Mouse (Mus musculus) embryonic facial prominence, embryonic 13.5 days (tissue): ENCODE results near the gene Dyrk3. TPM values are rescaled to one million over a fixed set of nuclear protein-coding genes. Genes with fewer than 3 reads are reported as not detected.

ENCODE experiments used
- ATAC-seq: fragments of 200-750 bp; cut with Nextera tagmentation; 2 replicates; pipeline ENCODE4 v1.8.0; 2017; ENCODE audit warnings: low read depth; ENCODE audit not compliant: insufficient number of reproducible peaks, insufficient read depth, low FRiP score, low TSS enrichment
- H3K27ac ChIP-seq: fragments of 300-500 bp; sonication (generic); 2 replicates; pipeline ENCODE4 v1.5.1; 2015; ENCODE audit warnings: moderate library complexity, mild to moderate bottlenecking, inconsistent platforms
- H3K27me3 ChIP-seq: fragments of 300-500 bp; sonication (generic); 2 replicates; pipeline ENCODE4 v1.6.1; 2015; ENCODE audit warnings: mild to moderate bottlenecking, inconsistent platforms
- H3K36me3 ChIP-seq: fragments of 300-500 bp; sonication (generic); 2 replicates; pipeline ENCODE4 v1.6.1; 2015; ENCODE audit warnings: mild to moderate bottlenecking, inconsistent platforms
- H3K4me1 ChIP-seq: fragments of 300-500 bp; sonication (generic); 2 replicates; pipeline ENCODE4 v1.6.1; 2015; ENCODE audit warnings: inconsistent platforms
- H3K4me2 ChIP-seq: fragments of 300-500 bp; sonication (generic); 2 replicates; pipeline ENCODE4 v1.6.1; 2015; ENCODE audit warnings: moderate library complexity, mild to moderate bottlenecking, inconsistent platforms
- H3K4me3 ChIP-seq: fragments of 300-500 bp; sonication (generic); 2 replicates; pipeline ENCODE4 v1.5.1; 2015; ENCODE audit warnings: mild to moderate bottlenecking, inconsistent platforms
- H3K9ac ChIP-seq: fragments of 300-500 bp; sonication (generic); 2 replicates; pipeline ENCODE4 v1.6.1; 2015; ENCODE audit warnings: mild to moderate bottlenecking, inconsistent platforms
- H3K9me3 ChIP-seq: fragments of 300-500 bp; sonication (generic); 2 replicates; pipeline ENCODE4 v1.6.1; 2016; ENCODE audit warnings: inconsistent platforms
- WGBS: fragments of 180-500 bp; shearing (Covaris S2); methylation state at CpG from one replicate; pipeline ENCODE4 v1.1.7; 2015; ENCODE audit warnings: mixed read lengths; 5-methylcytosine and 5-hydroxymethylcytosine counted together
- polyA plus RNA-seq: library from polyadenylated mRNA; unstranded; fragments of >200 nt; fragmentation: Nextera tagmentation; extraction: Ambion mirVana; gene quantifications from 2 replicates; pipeline ENCODE4 v1.2.1, GENCODE M21; 2015

The Dyrk3 gene
- polyA plus RNA-seq, 1 experiment from 2014 or later: 3.3 TPM

DNA sequence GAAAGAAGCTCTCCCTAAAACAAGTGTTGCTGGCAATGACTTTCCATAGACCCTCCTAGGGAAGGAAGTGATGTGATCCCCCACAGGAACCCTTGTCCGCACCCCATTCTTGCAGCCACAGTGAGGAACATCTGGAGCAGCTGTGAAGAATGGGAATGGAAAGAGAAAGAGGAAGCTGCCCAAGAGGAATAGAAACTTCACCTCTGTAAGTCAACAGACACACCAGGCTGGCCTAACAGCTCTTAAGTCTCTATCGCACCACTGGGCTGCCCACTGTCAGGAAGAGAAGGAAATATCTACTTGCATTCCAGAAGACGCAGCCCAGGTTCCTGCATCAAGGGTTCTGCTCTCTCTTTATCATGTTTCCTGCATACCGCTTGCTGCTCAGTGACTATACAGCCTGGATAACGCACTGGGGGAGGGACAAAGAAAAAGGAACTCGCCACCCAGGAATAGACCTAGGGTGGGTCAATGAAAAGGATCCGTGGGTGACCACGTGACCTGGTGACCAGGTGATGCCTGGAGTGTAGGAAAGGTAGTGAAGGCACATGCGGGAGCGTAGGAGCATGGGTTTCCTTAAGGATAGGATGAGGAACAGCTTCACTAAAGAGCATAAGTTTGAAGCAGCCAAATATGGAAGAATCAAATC is 34.2 kb downstream of the Dyrk3 start:
- peaks cover 14% of the 10 kb centered on the region for H3K4me1 ChIP-seq
- ATAC-seq: no peak
- WGBS: 83% methylated on average over 10 of the region's 10 CpGs
- no peak overlapping the region for H3K4me2 ChIP-seq
- H3K4me3 ChIP-seq: no peak overlapping the region
- H3K36me3 ChIP-seq: no peaks in the 10 kb centered on the region
- H3K9ac ChIP-seq: no peak overlapping the region
- no peaks in the 10 kb centered on the region for H3K27me3 ChIP-seq
- H3K9me3 ChIP-seq: no peaks in the 10 kb centered on the region
- no peak overlapping the region for H3K27ac ChIP-seq

GRCm38 (mm10) chr1:131100808-131101207 is 37.3 kb downstream of the Dyrk3 start:
- WGBS: 79% methylated on average over 1 of the region's 1 CpGs
- ATAC-seq: no peak
- H3K9ac ChIP-seq: no peak overlapping the region
- H3K4me2 ChIP-seq: no peak overlapping the region
- no peaks in the 10 kb centered on the region for H3K27me3 ChIP-seq
- no peak overlapping the region for H3K27ac ChIP-seq
- H3K4me3 ChIP-seq: no peak overlapping the region
- no peaks in the 10 kb centered on the region for H3K9me3 ChIP-seq
- H3K36me3 ChIP-seq: no peaks in the 10 kb centered on the region
- peaks cover 11% of the 10 kb centered on the region for H3K4me1 ChIP-seq

DNA sequence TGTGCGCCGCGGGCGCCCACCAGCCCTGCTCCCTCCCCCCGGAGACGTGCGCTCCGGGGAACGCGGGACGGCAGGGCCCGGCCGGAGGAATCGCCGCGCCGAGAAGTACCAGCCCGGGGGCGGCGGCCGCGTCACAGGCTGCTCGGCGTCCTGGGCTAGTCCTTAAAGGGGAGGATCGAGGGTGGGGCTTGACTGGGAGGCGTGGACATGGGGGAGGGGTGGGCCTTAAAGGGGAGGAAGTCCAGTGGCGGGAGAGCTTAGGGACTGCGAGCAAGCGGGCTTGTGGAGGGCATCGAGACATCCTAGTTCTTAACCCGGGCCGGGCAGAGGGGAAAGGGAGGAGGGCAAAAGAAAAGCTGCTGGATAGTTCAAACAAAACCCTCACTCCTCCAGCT is 40.4 kb downstream of the Dyrk3 start, which contains the start of gene Mapkapk2:
Gene Mapkapk2 (minus strand): TSS at position 127 of the 395 bp plus-strand sequence.
- Histone ChIP-seq H3K4me1 (peaks cover 31% of the 10 kb centered on the region), H3K27ac (peak within 1 kb of the TSS; percentile 94), H3K27me3 (no peaks in the 10 kb centered on the region), H3K9ac (peak within 1 kb of the TSS; percentile 94), H3K4me2 (peak within 1 kb of the TSS; percentile 84), H3K36me3 (no peaks in the 10 kb centered on the region), H3K9me3 (no peaks in the 10 kb centered on the region), H3K4me3 (peak within 1 kb of the TSS; percentile 91)
- under 1% methylated on average over 22 of the region's 32 CpGs for WGBS
- peak; percentile 94 for ATAC-seq

DNA sequence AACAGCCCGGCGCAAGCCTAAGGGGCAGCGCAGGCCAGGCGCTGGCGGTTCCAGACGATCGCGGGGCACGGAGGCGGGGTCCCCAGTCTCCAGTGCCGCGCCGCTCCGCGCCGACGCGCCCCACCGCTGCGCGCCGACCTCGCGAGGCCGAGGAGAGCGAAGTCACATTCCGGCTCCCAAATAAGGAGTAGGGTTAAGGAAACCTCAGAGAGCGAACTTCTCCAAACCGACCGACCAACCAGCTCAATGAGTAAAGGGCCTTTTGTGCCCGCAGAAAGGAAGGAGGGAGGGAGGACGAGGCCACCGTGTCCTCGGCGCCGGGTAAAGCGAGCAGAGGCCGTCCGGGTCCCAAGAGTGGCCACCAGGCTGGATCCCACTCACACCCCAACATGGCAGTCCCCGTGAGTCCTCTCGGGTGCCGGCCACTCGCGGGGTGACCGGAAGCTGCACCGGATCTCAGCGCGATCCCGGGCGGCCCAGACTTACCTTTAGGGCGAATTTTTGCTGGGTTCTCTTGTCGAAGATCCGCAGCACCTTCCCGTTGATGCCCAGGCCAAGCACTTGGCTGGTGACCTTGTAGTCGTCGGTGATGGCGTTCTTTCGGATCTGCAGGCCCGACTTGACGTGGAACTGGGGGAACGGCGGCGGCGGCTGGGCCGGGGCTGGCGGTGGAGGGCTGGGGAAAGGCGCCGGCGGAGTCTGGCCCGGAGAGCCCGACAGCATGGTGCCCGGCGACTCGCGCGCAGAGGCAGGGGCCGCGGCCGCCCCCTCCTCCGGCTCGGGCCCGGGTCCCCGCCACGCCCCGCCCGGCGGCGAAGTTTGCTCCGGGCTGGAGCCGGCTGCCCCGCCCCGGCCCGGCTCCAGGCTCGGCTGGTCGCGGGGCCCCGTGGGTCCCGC is 41.1 kb downstream of the Dyrk3 start:
- H3K4me3 ChIP-seq: peak overlapping the region; percentile 91
- peak overlapping the region; percentile 94 for H3K27ac ChIP-seq
- no peaks in the 10 kb centered on the region for H3K27me3 ChIP-seq
- peak overlapping the region; percentile 94 for H3K9ac ChIP-seq
- H3K4me2 ChIP-seq: peak overlapping the region; percentile 84
- WGBS: under 1% methylated on average over 83 of the region's 98 CpGs
- H3K4me1 ChIP-seq: peaks cover 34% of the 10 kb centered on the region
- no peaks in the 10 kb centered on the region for H3K9me3 ChIP-seq
- H3K36me3 ChIP-seq: no peaks in the 10 kb centered on the region
- peak; percentile 75 for ATAC-seq

GRCm38 (mm10) chr1:131096132-131096695 is 41.9 kb downstream of the Dyrk3 start:
- Histone ChIP-seq H3K27ac (peak overlapping the region; percentile 94), H3K4me1 (peaks cover 40% of the 10 kb centered on the region), H3K27me3 (no peaks in the 10 kb centered on the region), H3K36me3 (no peaks in the 10 kb centered on the region), H3K9ac (peak overlapping the region; percentile 94), H3K9me3 (no peaks in the 10 kb centered on the region), H3K4me2 (peak overlapping the region; percentile 84), H3K4me3 (peak overlapping the region; percentile 91)
- no peak for ATAC-seq
- WGBS: 22% methylated on average over 9 of the region's 9 CpGs

DNA sequence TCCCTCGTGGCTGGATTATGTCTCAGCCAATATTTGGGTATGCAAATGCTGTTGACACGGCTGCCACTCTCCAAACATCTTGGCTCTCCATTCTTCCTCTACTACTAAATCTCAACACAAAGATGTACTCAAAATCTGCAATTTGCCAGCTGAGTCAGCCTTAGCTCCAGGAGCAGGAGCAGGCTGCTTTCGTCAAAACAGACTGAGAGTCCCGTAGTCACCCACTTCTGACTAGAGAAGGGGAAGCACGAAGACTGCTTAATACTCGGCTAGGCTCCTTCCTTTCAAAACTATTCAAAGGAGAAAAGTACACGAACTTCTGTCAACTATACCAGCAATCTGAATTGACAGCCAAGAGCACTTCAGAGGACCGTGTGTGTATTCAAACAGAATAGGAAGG is 42.6 kb downstream of the Dyrk3 start:
- H3K4me3 ChIP-seq: peak overlapping the region; percentile 91
- no peaks in the 10 kb centered on the region for H3K9me3 ChIP-seq
- H3K27ac ChIP-seq: no peak overlapping the region
- WGBS: 27% methylated on average over 8 of the region's 8 CpGs
- peak overlapping the region; percentile 94 for H3K9ac ChIP-seq
- H3K4me2 ChIP-seq: peak overlapping the region; percentile 84
- no peaks in the 10 kb centered on the region for H3K36me3 ChIP-seq
- peaks cover 46% of the 10 kb centered on the region for H3K4me1 ChIP-seq
- H3K27me3 ChIP-seq: no peaks in the 10 kb centered on the region
- ATAC-seq: no peak

- 84% methylated on average over 8 of the region's 8 CpGs for WGBS
- no peak overlapping the region for H3K4me2 ChIP-seq
These were observed 44.3 kb downstream of the Dyrk3 start for GRCm38 (mm10) chr1:131093889-131094288.

DNA sequence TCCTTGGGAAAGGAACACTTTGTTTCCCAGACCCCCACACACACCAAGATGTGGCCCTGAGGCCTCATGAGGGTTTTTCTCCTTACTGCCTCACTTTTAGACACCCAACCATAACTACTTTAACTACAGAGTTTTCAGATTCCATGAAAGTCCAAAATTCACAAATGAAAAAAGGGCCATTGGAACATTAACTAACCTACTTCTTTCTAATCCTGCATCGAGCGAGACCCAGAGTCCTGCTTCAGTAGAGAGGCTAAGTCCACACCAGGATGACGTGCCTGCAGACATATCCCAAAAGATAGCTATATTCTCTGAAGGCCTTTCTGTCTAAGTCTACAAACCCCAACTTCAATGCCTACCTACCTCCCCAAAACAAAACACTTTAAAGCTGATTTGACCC is 45.3 kb downstream of the Dyrk3 start:
- H3K27me3 ChIP-seq: no peaks in the 10 kb centered on the region
- no peak overlapping the region for H3K4me2 ChIP-seq
- 96% methylated on average over 3 of the region's 3 CpGs for WGBS
- no peaks in the 10 kb centered on the region for H3K36me3 ChIP-seq
- no peaks in the 10 kb centered on the region for H3K9me3 ChIP-seq
- no peak overlapping the region for H3K27ac ChIP-seq
- no peak overlapping the region for H3K4me3 ChIP-seq
- no peak overlapping the region for H3K9ac ChIP-seq
- H3K4me1 ChIP-seq: peaks cover 68% of the 10 kb centered on the region
- ATAC-seq: no peak

More at GRCm38 (mm10) chr1:131093889-131094288, 44.3 kb downstream of the Dyrk3 start:
- Histone ChIP-seq H3K9ac (no peak overlapping the region), H3K27ac (no peak overlapping the region), H3K36me3 (no peaks in the 10 kb centered on the region), H3K4me3 (no peak overlapping the region), H3K9me3 (no peaks in the 10 kb centered on the region), H3K4me1 (peaks cover 63% of the 10 kb centered on the region), H3K27me3 (no peaks in the 10 kb centered on the region)
- no peak for ATAC-seq

- Histone ChIP-seq H3K36me3 (no peaks in the 10 kb centered on the region), H3K4me2 (no peak overlapping the region), H3K9ac (no peak overlapping the region), H3K27ac (no peak overlapping the region), H3K4me1 (peaks cover 72% of the 10 kb centered on the region), H3K4me3 (no peak overlapping the region), H3K27me3 (no peaks in the 10 kb centered on the region), H3K9me3 (no peaks in the 10 kb centered on the region)
- no peak for ATAC-seq
- 81% methylated on average over 3 of the region's 3 CpGs for WGBS
These were observed 46.0 kb downstream of the Dyrk3 start for GRCm38 (mm10) chr1:131092173-131092572.

GRCm38 (mm10) chr1:131091481-131091880 is 46.7 kb downstream of the Dyrk3 start:
- Histone ChIP-seq H3K27ac (no peak overlapping the region), H3K9me3 (no peaks in the 10 kb centered on the region), H3K4me3 (no peak overlapping the region), H3K27me3 (no peaks in the 10 kb centered on the region), H3K4me1 (peaks cover 79% of the 10 kb centered on the region), H3K36me3 (no peaks in the 10 kb centered on the region), H3K4me2 (no peak overlapping the region), H3K9ac (no peak overlapping the region)
- no peak for ATAC-seq
- WGBS: 81% methylated on average over 3 of the region's 3 CpGs

- no peak overlapping the region for H3K4me2 ChIP-seq
- no peaks in the 10 kb centered on the region for H3K27me3 ChIP-seq
- 72% methylated on average over 4 of the region's 4 CpGs for WGBS
- H3K4me1 ChIP-seq: peaks cover 80% of the 10 kb centered on the region
- H3K9ac ChIP-seq: no peak overlapping the region
- H3K36me3 ChIP-seq: no peaks in the 10 kb centered on the region
- no peak overlapping the region for H3K4me3 ChIP-seq
- ATAC-seq: no peak
- H3K27ac ChIP-seq: no peak overlapping the region
- H3K9me3 ChIP-seq: no peaks in the 10 kb centered on the region
These were observed 47.3 kb downstream of the Dyrk3 start for GRCm38 (mm10) chr1:131090877-131091276.
